Mouse (Mus musculus): ENCODE measurements around the gene Gm20458. TPM values are rescaled to one million over a fixed set of nuclear protein-coding genes. Genes with fewer than 3 reads are reported as not detected.

Gene Gm20458
- polyA plus RNA-seq, 1 experiment from 2014 or later = 5.7 TPM

DNA sequence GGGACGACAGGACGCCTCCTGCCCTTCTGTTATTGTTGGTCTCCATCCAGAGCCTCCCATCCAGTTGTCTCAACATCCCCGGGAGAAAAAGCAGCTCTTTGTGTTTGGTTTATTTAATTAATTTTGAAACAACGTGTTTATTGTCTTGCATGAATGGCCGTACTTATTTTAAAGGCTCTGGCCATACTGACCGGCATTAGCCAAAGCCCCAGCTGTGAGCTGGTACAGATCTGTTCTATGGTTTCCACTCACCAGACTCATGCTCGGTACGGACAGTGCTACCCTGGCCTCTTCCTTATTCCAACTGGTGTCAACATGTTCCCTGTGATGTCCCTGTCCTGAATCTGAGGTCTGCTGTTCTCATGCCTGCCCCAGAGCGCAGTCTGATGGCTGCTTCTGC is 55.1 kb downstream of the Gm20458 start:
- WGBS = 80% methylated on average over 9 of the region's 9 CpGs
- Histone ChIP-seq H3K4me1 (no peaks in the 10 kb centered on the region), H3K4me2 (replicated peaks) (no peak overlapping the region), H3K4me3 (no peak overlapping the region), H3K27me3 (no peaks in the 10 kb centered on the region), H3K9ac (no peak overlapping the region), H3K9me3 (replicated peaks) (no peaks in the 10 kb centered on the region), H3K27ac (no peak overlapping the region), H3K36me3 (no peaks in the 10 kb centered on the region)
- no peak for ATAC-seq (ENCODE audit: low FRiP score)

DNA sequence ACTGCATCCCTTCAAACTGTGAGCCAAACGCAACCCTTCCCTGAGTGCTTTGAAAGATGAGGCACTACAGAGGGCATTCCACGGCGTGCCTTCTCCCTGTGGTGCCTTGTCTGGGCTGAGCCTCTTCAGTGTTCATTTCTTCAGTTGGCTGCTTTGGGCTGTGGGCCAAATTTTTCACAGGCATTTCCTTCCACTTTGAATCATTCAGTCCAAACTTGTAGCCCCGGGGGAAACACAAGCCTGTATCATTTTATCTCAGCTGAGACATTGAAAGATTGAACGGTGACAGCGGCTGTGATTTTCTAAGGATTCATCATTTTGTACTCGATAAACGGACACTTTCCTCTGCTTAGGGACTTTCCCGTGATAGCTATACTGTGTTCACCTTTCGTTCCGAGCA is 55.8 kb downstream of the Gm20458 start:
- no peak for ATAC-seq (ENCODE audit: low FRiP score)
- Histone ChIP-seq H3K4me2 (replicated peaks) (no peak overlapping the region), H3K9me3 (replicated peaks) (no peaks in the 10 kb centered on the region), H3K36me3 (no peaks in the 10 kb centered on the region), H3K27ac (no peak overlapping the region), H3K4me3 (no peak overlapping the region), H3K27me3 (no peaks in the 10 kb centered on the region), H3K9ac (no peak overlapping the region), H3K4me1 (0 out of 2 replicates have a peak, but pooled peaks cover 1% of the 10 kb centered on the region)
- WGBS = 85% methylated on average over 11 of the region's 11 CpGs

DNA sequence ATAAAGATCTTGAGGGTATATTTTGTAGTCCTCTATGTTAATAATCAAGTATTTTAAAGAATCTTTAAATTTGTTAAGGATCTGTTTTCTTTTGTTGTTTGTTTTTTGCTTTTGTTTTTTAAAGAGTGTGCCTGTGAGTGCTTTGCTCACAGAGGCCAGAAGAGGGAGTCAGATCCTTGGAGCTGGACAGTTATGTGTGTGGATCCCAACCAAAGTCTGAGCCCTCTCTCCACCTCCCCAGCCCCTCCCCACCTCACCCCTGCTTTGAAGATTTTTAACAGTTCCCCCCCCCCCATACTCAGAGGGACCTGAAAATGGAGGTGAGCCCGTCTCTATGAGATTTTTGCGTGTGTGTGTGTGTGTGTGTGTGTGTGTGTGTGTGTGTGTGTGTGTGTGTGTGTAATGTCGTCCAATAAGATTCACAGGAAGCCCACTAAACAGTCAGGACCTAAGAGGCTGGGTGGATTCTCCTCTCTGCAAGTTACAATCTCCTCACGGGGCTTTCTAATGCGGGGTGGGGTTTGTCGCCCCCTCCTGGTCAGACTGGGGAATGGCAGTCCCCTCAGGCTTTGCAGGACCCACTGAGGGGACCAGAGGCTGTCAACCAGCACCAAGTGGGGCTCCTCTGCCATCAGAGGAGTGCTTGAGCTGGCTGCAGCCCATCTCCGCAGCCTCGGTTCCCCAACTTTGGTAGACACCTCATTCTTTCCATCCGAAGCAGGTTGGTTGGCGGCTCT is 56.9 kb downstream of the Gm20458 start:
- Histone ChIP-seq H3K36me3 (no peaks in the 10 kb centered on the region), H3K4me3 (no peak overlapping the region), H3K9me3 (replicated peaks) (no peaks in the 10 kb centered on the region), H3K27ac (no peak overlapping the region), H3K27me3 (0 out of 2 replicates have a peak, but pooled peaks cover 5% of the 10 kb centered on the region), H3K4me2 (replicated peaks) (no peak overlapping the region), H3K9ac (no peak overlapping the region), H3K4me1 (0 out of 2 replicates have a peak, but pooled peaks cover 3% of the 10 kb centered on the region)
- WGBS = 33% methylated on average over 10 of the region's 10 CpGs
- no peak for ATAC-seq (ENCODE audit: low FRiP score)

DNA sequence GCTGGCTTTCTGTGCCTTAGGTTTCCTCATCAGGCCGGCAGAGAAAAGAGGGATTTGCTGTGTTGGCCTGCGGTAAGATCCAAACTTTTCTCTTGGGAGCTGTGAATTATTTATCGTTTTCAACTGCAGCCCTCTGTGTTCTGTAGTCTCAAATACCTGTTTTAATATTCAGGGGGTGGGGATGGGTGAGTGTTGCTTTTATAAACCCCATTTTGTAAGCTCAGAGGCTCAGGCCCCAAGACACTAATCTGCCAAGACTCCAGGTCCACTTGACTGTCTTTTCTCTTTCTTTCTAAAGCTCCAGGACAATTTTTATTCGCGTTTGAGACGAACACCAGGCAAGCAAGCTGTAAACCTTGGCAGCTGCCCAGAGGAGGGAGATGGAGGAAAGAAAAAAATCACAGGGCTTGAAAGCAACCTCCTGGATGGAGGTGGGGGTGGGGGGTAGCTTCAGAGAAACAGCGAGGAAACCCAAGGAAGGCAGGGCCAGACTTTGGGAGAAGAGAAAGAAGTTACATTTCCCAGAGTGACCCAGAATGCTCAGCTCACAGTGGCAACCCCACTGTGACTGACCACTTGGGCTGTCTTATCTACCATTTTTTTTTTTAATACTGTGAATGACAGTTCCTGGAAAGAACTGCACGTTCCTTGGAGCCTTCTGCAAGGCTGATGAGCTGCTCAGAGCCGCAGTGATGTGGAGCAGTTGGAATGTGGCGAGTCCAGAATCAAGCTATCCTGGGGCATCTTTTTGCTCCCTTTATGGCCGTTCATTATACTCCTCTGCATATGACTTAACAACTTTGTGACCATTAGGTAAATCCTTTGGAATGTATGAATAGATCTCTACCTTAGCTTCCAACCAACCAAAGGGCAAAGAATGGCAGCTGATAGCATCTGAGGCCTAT is 57.8 kb downstream of the Gm20458 start:
- H3K4me2 ChIP-seq (replicated peaks) = no peak overlapping the region
- WGBS = 62% methylated on average over 11 of the region's 11 CpGs
- H3K27ac ChIP-seq = no peak overlapping the region
- H3K27me3 ChIP-seq = 0 out of 2 replicates have a peak, but pooled peaks cover 5% of the 10 kb centered on the region
- H3K4me3 ChIP-seq = no peak overlapping the region
- H3K9ac ChIP-seq = no peak overlapping the region
- ATAC-seq (ENCODE audit: low FRiP score) = no peak
- no peaks in the 10 kb centered on the region for H3K9me3 ChIP-seq (replicated peaks)
- no peaks in the 10 kb centered on the region for H3K36me3 ChIP-seq
- 0 out of 2 replicates have a peak, but pooled peaks cover 3% of the 10 kb centered on the region for H3K4me1 ChIP-seq

- 80% methylated on average over 6 of the region's 6 CpGs for WGBS
- Histone ChIP-seq H3K9ac (no peak overlapping the region), H3K36me3 (no peaks in the 10 kb centered on the region), H3K27me3 (0 out of 2 replicates have a peak, but pooled peaks cover 5% of the 10 kb centered on the region), H3K4me3 (no peak overlapping the region), H3K4me1 (0 out of 2 replicates have a peak, but pooled peaks cover 3% of the 10 kb centered on the region), H3K4me2 (replicated peaks) (no peak overlapping the region), H3K27ac (no peak overlapping the region), H3K9me3 (replicated peaks) (no peaks in the 10 kb centered on the region)
- no peak for ATAC-seq (ENCODE audit: low FRiP score)
These were observed 58.4 kb downstream of the Gm20458 start for GRCm38 (mm10) chr2:164519171-164519526.

- no peak for ATAC-seq (ENCODE audit: low FRiP score)
- H3K36me3 ChIP-seq = no peaks in the 10 kb centered on the region
- H3K27me3 ChIP-seq = 0 out of 2 replicates have a peak, but pooled peaks cover 5% of the 10 kb centered on the region
- H3K9ac ChIP-seq = no peak overlapping the region
- WGBS = 12% methylated on average over 3 of the region's 3 CpGs
- H3K4me1 ChIP-seq = 0 out of 2 replicates have a peak, but pooled peaks cover 3% of the 10 kb centered on the region
- no peak overlapping the region for H3K4me2 ChIP-seq (replicated peaks)
- no peaks in the 10 kb centered on the region for H3K9me3 ChIP-seq (replicated peaks)
- no peak overlapping the region for H3K4me3 ChIP-seq
- no peak overlapping the region for H3K27ac ChIP-seq
These were observed 60.0 kb downstream of the Gm20458 start for GRCm38 (mm10) chr2:164520782-164521181.

GRCm38 (mm10) chr2:164521841-164522240 is 61.1 kb downstream of the Gm20458 start:
- Histone ChIP-seq H3K27me3 (0 out of 2 replicates have a peak, but pooled peaks cover 5% of the 10 kb centered on the region), H3K4me3 (no peak overlapping the region), H3K9me3 (replicated peaks) (peaks cover 7% of the 10 kb centered on the region; the same call in 1 of the 2 replicates), H3K4me1 (0 out of 2 replicates have a peak, but pooled peaks cover 3% of the 10 kb centered on the region), H3K4me2 (replicated peaks) (no peak overlapping the region), H3K36me3 (no peaks in the 10 kb centered on the region), H3K27ac (no peak overlapping the region), H3K9ac (no peak overlapping the region)
- ATAC-seq (ENCODE audit: low FRiP score) = no peak
- WGBS = 18% methylated on average over 11 of the region's 11 CpGs

- Histone ChIP-seq H3K9me3 (replicated peaks) (peaks cover 9% of the 10 kb centered on the region; the same call in 1 of the 2 replicates), H3K27me3 (0 out of 2 replicates have a peak, but pooled peaks cover 5% of the 10 kb centered on the region), H3K36me3 (no peaks in the 10 kb centered on the region), H3K9ac (no peak overlapping the region), H3K4me3 (no peak overlapping the region), H3K4me2 (replicated peaks) (no peak overlapping the region), H3K27ac (no peak overlapping the region), H3K4me1 (0 out of 2 replicates have a peak, but pooled peaks cover 3% of the 10 kb centered on the region)
- 36% methylated on average over 8 of the region's 8 CpGs for WGBS
- no peak for ATAC-seq (ENCODE audit: low FRiP score)
These were observed 61.5 kb downstream of the Gm20458 start for GRCm38 (mm10) chr2:164522280-164522679.

DNA sequence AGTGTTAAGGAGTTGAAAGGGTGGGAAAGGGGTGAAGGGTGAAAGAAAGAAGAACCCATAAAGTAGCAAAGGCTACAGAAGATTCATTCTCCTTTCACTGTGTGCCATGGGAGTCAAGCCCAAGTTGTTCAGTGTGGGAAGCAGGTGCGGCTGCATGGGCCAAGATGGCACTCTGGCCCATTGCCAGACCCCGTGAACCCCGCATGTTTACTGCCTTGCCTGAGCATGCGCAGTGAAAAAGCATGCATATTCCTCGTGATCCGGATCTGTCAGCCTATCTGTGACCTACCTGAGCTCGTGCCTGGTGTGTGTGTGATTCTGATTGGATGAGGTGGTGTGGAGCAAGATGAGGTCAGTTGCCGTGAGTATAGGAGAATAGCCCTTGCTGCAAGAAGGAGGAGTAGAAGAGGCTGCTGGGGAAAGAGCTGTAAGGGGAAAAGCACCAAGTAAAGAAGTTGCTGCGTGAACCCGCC is 62.6 kb downstream of the Gm20458 start:
- Histone ChIP-seq H3K9me3 (replicated peaks) (peaks cover 9% of the 10 kb centered on the region; the same call in 1 of the 2 replicates), H3K4me2 (replicated peaks) (no peak overlapping the region), H3K4me1 (0 out of 2 replicates have a peak, but pooled peaks cover 3% of the 10 kb centered on the region), H3K36me3 (no peaks in the 10 kb centered on the region), H3K27me3 (0 out of 2 replicates have a peak, but pooled peaks cover 5% of the 10 kb centered on the region), H3K4me3 (no peak overlapping the region), H3K27ac (no peak overlapping the region), H3K9ac (no peak overlapping the region)
- WGBS = 85% methylated on average over 10 of the region's 10 CpGs
- no peak for ATAC-seq (ENCODE audit: low FRiP score)

DNA sequence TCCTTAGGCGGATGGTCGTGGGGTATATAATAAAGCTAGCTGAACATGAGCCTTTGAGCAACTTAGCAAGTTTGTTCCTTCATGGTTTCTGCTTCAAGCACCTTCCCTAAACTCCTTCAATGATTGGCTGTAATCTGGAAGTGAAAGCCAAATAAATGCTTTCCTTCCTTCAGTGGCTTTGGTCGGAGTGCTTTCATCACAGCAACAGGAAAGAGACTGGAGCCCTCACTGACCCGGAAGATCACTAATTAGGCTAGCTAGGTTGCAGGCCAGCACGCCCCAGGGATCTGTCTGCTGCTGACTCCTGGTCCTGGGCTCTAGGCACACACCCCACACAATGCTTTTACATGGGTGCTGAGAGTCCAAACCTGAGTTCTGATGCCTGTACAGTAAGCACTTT is 67.8 kb downstream of the Gm20458 start:
- Histone ChIP-seq H3K4me1 (no peaks in the 10 kb centered on the region), H3K27me3 (no peaks in the 10 kb centered on the region), H3K27ac (no peak overlapping the region), H3K4me3 (no peak overlapping the region), H3K9ac (no peak overlapping the region), H3K9me3 (replicated peaks) (peaks cover 9% of the 10 kb centered on the region; the same call in 1 of the 2 replicates), H3K4me2 (replicated peaks) (no peak overlapping the region), H3K36me3 (no peaks in the 10 kb centered on the region)
- no peak for ATAC-seq (ENCODE audit: low FRiP score)
- 68% methylated on average over 5 of the region's 5 CpGs for WGBS

DNA sequence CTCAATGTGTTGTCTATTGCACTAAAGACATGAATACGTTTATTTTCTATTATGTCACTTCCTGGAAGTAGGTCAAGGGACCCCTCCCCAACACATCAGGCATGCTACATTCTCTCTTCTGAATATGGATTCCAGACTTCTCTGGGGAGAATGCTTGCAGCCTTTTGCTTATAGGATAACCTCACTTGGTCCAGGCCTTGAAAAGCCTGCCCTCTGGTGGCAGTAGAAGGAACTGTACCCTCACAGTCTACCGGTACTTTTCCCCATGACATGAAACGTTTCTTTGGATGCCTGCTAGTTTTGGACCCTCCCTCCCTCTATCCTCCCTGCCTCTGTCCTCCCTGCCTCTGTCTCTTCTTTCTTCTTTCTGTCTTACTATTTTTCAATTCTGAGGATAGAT is 70.4 kb downstream of the Gm20458 start:
- Histone ChIP-seq H3K4me1 (no peaks in the 10 kb centered on the region), H3K4me2 (replicated peaks) (no peak overlapping the region), H3K36me3 (no peaks in the 10 kb centered on the region), H3K9ac (no peak overlapping the region), H3K27me3 (no peaks in the 10 kb centered on the region), H3K4me3 (no peak overlapping the region), H3K9me3 (replicated peaks) (peaks cover 9% of the 10 kb centered on the region; the same call in 1 of the 2 replicates), H3K27ac (no peak overlapping the region)
- WGBS = 6% methylated on average over 3 of the region's 3 CpGs
- no peak for ATAC-seq (ENCODE audit: low FRiP score)

DNA sequence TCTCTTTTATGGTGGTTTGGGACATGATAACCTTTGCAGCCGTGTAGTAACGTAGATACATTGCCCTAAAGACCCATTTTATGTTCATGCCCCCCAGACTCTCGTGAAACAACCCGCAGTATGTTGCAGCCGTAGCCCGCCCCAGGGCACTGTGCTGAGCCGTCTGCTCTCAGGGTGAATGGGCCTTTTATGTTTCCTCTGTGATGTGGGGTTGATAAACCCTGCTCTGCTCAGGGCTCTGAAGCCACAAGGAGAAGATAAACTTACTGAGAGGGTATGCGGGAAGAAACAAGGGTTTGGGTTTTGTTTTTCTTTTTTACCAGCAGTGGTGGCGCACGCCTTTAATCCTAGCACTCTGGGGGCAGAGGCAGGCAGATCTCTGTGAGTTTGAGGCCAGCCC is 73.5 kb downstream of the Gm20458 start:
- H3K27ac ChIP-seq = no peak overlapping the region
- WGBS = 84% methylated on average over 10 of the region's 10 CpGs

More for the DNA sequence above, 73.5 kb downstream of the Gm20458 start:
- Histone ChIP-seq H3K4me2 (replicated peaks) (no peak overlapping the region), H3K4me1 (no peaks in the 10 kb centered on the region), H3K36me3 (no peaks in the 10 kb centered on the region), H3K4me3 (no peak overlapping the region), H3K9me3 (replicated peaks) (no peaks in the 10 kb centered on the region), H3K27me3 (no peaks in the 10 kb centered on the region), H3K9ac (no peak overlapping the region)
- no peak for ATAC-seq (ENCODE audit: low FRiP score)

Measured in hindbrain, embryonic 12.5 days (tissue).